Mouse (Mus musculus) liver, embryonic 14.5 days (tissue): Measurements from ENCODE around the gene Sgtb. TPM values are rescaled to one million over a fixed set of nuclear protein-coding genes. Genes with fewer than 3 reads are reported as not detected.

Source experiments
- ATAC-seq: fragments of 200-750 bp; cut with Nextera tagmentation; 2 replicates; pipeline ENCODE4 v1.8.0; 2017; ENCODE audit warnings: moderate number of reproducible peaks, mild to moderate bottlenecking, moderate library complexity; ENCODE audit not compliant: insufficient read depth
- DNase-seq, 3 experiments: peaks; one replicate each; pipeline ENCODE4 v3.0.0-alpha.2; 2012 to 2013; ENCODE audit warnings: low read depth in 3 of 3, low spot score in 3 of 3
- H3K27ac ChIP-seq: fragments of 300-500 bp; sonication (generic); 2 replicates; pipeline ENCODE4 v1.5.1; 2014; ENCODE audit warnings: moderate library complexity, mild to moderate bottlenecking, control low read depth, inconsistent platforms
- H3K27me3 ChIP-seq: fragments of 300-500 bp; sonication (generic); 2 replicates; pipeline ENCODE4 v1.6.1; 2014; ENCODE audit warnings: mild to moderate bottlenecking, low read length, moderate library complexity; ENCODE audit not compliant: control insufficient read depth, insufficient read depth
- H3K36me3 ChIP-seq: fragments of 300-500 bp; sonication (generic); replicated peaks from 2 replicates; pipeline ENCODE4 v1.6.1; 2014; ENCODE audit warnings: low read depth; ENCODE audit not compliant: control insufficient read depth, insufficient read depth
- H3K4me1 ChIP-seq, 2 experiments: fragments of 200-500 bp in 1 of 2; fragments of 300-500 bp in 1 of 2; sonication (generic) in 1 of 2; replicated peaks; 2 replicates each; pipeline ENCODE4 v1.6.1; 2012 to 2014; ENCODE audit warnings: antibody characterized with exemption in 1 of 2, inconsistent platforms in 1 of 2, low read length in 1 of 2; ENCODE audit not compliant: control insufficient read depth in 2 of 2, insufficient read depth in 2 of 2
- H3K4me2 ChIP-seq: fragments of 300-500 bp; sonication (generic); 2 replicates; pipeline ENCODE4 v1.6.1; 2014; ENCODE audit warnings: low read depth, mild to moderate bottlenecking, control low read depth, moderate library complexity
- H3K4me3 ChIP-seq, 2 experiments: fragments of 200-500 bp in 1 of 2; fragments of 300-500 bp in 1 of 2; sonication (generic) in 1 of 2; 2 replicates each; pipeline ENCODE4 v1.5.1; 2012 to 2014; ENCODE audit warnings: low read depth in 2 of 2, low read length in 2 of 2, mild to moderate bottlenecking in 2 of 2, control low read depth in 1 of 2, inconsistent platforms in 1 of 2, moderate library complexity in 1 of 2; ENCODE audit not compliant: insufficient read depth in 1 of 2
- H3K9ac ChIP-seq: fragments of 300-500 bp; sonication (generic); replicated peaks from 2 replicates; pipeline ENCODE4 v1.6.1; 2014; ENCODE audit warnings: mild to moderate bottlenecking, control low read depth, moderate library complexity
- H3K9me3 ChIP-seq: fragments of 300-500 bp; sonication (generic); 2 replicates; pipeline ENCODE4 v1.6.1; 2016; ENCODE audit warnings: low read length, mixed read lengths; ENCODE audit not compliant: control insufficient read depth
- CTCF ChIP-seq: IDR thresholded peaks from 2 replicates; pipeline ENCODE4 v1.5.1; 2016; ENCODE audit warnings: antibody characterized with exemption, low read depth, control low read depth
- EP300 ChIP-seq: IDR thresholded peaks from 2 replicates; pipeline ENCODE4 v1.6.1; 2016; ENCODE audit warnings: antibody characterized with exemption, low read depth
- WGBS: fragments of 180-500 bp; shearing (Covaris S2); extraction: QIAGEN DNeasy Blood & Tissue Kit; methylation state at CpG from one replicate; pipeline ENCODE4 v1.1.7; 2014; ENCODE audit not compliant: insufficient replicate concordance; 5-methylcytosine and 5-hydroxymethylcytosine counted together
- polyA plus RNA-seq, 2 experiments: library from polyadenylated mRNA; depleted of rRNA in 1 of 2; stranded (reverse) in 1 of 2; unstranded in 1 of 2; fragments of >200 nt; fragmentation: Nextera tagmentation in 1 of 2; extraction: Ambion mirVana in 1 of 2; gene quantifications; 2 replicates each; pipeline versions ENCODE4 v1.2.1 to v1.2.3; 2012 to 2014

The Sgtb gene
- polyA plus RNA-seq, 2 experiments: 0.26 to 0.58 TPM

DNA sequence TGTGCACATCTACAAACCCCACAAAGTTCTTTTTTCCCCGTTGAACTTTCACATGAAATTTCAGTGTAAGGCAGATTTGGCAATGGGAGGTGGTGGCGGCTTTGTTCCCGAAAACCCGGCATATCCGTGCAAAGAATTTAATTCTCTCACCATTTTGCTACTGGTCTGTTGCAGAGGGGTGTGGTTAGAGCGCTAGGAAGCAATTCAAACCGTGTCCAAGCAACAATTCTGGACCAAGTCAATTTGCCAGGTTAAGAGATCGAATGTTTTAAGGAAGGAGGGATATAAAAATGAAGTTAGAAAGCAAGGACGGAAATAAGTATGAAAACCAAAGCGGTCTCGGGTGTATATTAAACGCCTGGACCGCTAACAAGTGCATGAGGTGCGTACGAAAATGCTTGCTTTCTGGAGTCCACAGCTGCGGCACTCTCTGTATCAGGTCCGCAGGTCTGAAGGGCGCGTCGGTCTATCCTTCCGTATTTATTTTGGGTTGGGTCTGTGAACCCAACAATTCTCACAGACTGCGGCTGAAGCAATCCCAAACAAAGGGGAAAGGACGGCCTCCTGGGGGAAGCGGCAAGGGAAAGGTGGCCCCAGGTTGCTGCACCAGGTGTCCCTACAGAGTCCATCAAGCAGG is 772 bp upstream of the Sgtb start:
- DNase-seq: no peak

DNA sequence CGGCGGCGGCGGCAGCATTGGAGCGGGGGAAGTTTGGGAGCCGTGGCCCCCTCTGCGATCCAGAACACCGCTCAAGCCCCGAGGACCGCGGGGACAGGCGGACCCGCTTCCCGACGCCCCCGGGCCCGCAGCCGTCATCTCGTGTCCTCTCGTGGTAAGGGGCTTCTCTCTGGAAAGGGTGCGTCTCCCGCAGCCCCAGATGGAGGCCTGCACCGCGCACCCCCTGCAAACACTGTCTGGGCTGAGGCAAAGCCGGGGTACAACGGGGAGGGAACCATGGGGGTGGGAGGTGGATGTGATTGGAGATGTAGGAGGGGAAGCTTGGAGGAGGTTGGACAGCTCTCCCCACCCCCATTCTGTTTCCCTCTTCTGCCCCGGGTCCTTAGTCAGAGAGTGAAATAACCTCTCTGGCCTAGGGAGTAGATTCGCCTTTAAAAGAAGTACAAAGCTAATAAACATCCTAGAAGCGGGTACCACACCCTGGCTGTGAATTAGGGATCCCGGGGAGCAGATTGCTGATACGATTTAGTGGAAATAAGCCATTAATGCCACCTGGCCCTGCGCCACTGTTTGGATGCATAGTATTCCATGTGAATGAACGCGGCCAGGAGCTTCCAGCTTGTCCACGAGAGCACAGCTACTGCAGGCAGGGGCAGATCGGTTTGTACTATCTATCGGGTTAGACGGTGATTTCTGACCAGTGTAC is 428 bp downstream of the Sgtb start:
- Histone ChIP-seq H3K27me3 (peaks cover 14% of the 10 kb centered on the region), H3K27ac (no peak overlapping the region), H3K4me1 (peaks cover 4 to 7% of the 10 kb centered on the region in 2 experiments; a peak in 3 of 4 replicates), H3K36me3 (no peaks in the 10 kb centered on the region), H3K9me3 (no peaks in the 10 kb centered on the region), H3K4me2 (peak overlapping the region; percentile 88), H3K9ac (peak overlapping the region; percentile 37), H3K4me3 (peak overlapping the region; percentile 61 to 66)
- TF ChIP-seq EP300: no peak
- no peak for TF ChIP-seq CTCF
- WGBS: 5% methylated on average over 38 of the region's 38 CpGs
- ATAC-seq (peak; percentile 29), DNase-seq (no peak)

More for the DNA sequence above, 772 bp upstream of the Sgtb start:
- peaks cover 14% of the 10 kb centered on the region for H3K27me3 ChIP-seq
- no peaks in the 10 kb centered on the region for H3K36me3 ChIP-seq
- H3K9ac ChIP-seq: peak overlapping the region; percentile 69
- no peak overlapping the region for H3K27ac ChIP-seq
- no peaks in the 10 kb centered on the region for H3K9me3 ChIP-seq
- H3K4me1 ChIP-seq: peaks cover 4 to 7% of the 10 kb centered on the region in 2 experiments; a peak in 3 of 4 replicates
- H3K4me2 ChIP-seq: peak overlapping the region; percentile 88
- peak overlapping the region; percentile 55 to 66 for H3K4me3 ChIP-seq
- ATAC-seq: peak; percentile 40; the same call in 1 of the 2 replicates
- WGBS: under 1% methylated on average over 24 of the region's 24 CpGs
- TF ChIP-seq CTCF (no peak), EP300 (no peak)

DNA sequence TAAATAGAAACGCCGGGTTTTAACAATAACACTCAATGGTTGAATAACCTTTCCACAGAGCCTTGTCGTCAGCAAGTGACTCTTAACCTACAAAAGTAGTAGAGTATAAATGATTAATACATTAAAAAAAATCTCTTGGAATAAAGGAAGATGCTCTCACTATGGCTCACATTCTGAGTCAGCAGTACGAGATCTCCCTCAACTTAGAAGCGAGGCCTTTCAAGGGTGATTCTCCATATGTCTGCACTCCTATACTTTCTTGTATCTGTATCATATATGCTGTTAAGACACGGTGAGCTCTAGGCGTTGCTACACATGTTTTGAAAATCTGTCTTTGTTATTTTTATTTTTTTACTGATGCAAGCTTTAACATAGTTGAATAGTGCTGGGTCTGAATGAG is 985 bp downstream of the Sgtb start:
- no peak overlapping the region for H3K27ac ChIP-seq
- DNase-seq (no peak), ATAC-seq (no peak)
- H3K27me3 ChIP-seq: peaks cover 14% of the 10 kb centered on the region
- WGBS: 47% methylated on average over 7 of the region's 7 CpGs
- H3K36me3 ChIP-seq: no peaks in the 10 kb centered on the region
- no peaks in the 10 kb centered on the region for H3K9me3 ChIP-seq
- H3K4me2 ChIP-seq: peak overlapping the region; percentile 88
- peak overlapping the region in 1 of 2 experiments; percentile 66; a peak in 2 of 4 replicates for H3K4me3 ChIP-seq
- TF ChIP-seq CTCF (no peak), EP300 (no peak)
- no peak overlapping the region for H3K9ac ChIP-seq
- H3K4me1 ChIP-seq: peaks cover 4 to 7% of the 10 kb centered on the region in 2 experiments; a peak in 3 of 4 replicates

DNA sequence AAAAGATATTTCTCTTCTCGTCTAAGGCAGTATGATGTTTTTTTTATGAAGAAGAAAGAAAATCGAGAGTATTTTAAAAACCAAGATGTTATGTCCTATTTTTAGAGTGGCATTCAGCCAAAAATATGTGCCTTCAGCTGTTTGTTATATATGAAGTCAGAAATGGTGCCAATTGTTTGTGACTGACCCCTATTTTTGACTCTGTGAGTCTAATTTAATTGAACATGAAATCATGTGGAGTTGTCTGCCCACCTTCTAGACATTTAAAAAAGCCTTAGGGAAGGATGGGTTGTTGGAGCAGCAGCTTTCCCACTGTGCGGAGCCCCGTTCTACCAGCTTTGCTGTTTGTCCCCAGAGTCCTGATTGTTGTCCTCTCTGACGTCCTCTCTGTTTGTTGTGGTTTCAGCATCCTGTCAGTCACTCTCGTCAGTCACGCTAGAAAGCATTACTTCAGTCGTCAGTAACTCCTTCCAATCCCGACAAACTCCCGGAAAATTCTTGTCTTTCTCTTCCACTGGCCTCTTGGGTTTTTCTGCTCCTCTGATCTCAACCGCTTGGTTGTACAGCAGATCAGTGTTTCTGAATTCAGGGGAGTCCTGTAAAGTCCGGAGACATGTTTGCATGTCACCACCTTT is 2.8 kb downstream of the Sgtb start:
- no peak overlapping the region for H3K4me2 ChIP-seq
- H3K9ac ChIP-seq: no peak overlapping the region
- H3K9me3 ChIP-seq: no peaks in the 10 kb centered on the region
- H3K27me3 ChIP-seq: peaks cover 14% of the 10 kb centered on the region
- WGBS: 43% methylated on average over 12 of the region's 12 CpGs
- TF ChIP-seq EP300 (no peak), CTCF (no peak)
- no peak overlapping the region for H3K27ac ChIP-seq
- ATAC-seq (no peak), DNase-seq (no peak)
- no peaks in the 10 kb centered on the region for H3K36me3 ChIP-seq
- peaks cover 4 to 7% of the 10 kb centered on the region in 2 experiments; a peak in 3 of 4 replicates for H3K4me1 ChIP-seq
- no peak overlapping the region for H3K4me3 ChIP-seq

DNA sequence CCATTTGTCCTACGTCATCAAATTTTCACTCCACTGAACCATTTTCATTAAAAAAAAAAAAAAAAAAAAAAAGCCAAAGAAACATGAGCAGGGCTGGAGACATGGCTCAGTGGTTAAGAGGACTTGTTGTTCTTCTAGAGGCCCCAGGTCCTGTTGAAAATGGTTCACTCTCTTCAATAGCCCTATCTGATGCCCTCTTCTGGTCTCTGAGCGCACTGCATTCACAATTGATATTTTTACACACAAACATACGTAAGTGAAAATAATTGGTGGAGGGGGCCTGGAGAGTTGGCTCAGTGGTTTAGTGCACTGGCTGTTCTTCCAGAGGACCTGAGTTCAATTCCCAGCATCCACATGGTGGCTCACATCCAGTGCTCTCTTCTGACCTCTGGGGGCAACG is 4.2 kb downstream of the Sgtb start:
- ATAC-seq (no peak), DNase-seq (no peak)
- Histone ChIP-seq H3K27ac (no peak overlapping the region), H3K9ac (no peak overlapping the region), H3K4me3 (no peak overlapping the region), H3K36me3 (no peaks in the 10 kb centered on the region), H3K9me3 (no peaks in the 10 kb centered on the region), H3K27me3 (peaks cover 14% of the 10 kb centered on the region), H3K4me2 (no peak overlapping the region), H3K4me1 (peaks cover 3 to 4% of the 10 kb centered on the region in 2 experiments; a peak in 2 of 4 replicates)
- WGBS: 91% methylated on average over 4 of the region's 4 CpGs
- TF ChIP-seq EP300 (no peak), CTCF (no peak)
